Mouse (Mus musculus): Measurements from ENCODE around the gene Acta2. TPM values are rescaled to one million over a fixed set of nuclear protein-coding genes. Genes with fewer than 3 reads are reported as not detected.

Acta2 gene
- polyA plus RNA-seq, 1 experiment = not detected

DNA sequence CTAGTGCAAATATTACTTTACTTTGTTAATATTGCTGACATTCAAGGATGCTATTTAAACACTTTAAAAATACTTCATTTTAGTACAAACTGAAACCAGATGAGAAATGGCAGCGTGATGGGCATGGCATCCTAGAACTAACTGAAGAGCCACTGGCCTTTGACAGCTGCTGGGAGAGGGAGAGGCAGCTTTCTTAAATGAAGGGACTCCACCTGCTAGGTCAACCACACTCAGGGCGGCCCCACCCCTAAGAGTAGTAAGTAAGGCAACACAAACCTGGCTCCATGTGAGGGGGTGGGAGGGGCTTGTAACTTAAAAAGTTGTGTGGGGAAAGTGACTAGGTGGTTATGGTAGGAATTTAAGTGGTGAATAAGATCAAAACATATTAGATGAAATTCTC is 52.7 kb downstream of the Acta2 start:
- Histone ChIP-seq H3K4me3 (replicated peaks) (no peak overlapping the region), H3K36me3 (ENCODE audit: control insufficient read depth) (no peaks in the 10 kb centered on the region), H3K4me1 (ENCODE audit: control insufficient read depth) (no peaks in the 10 kb centered on the region), H3K27me3 (ENCODE audit: control insufficient read depth) (no peaks in the 10 kb centered on the region), H3K9me3 (ENCODE audit: control insufficient read depth, low read length) (no peaks in the 10 kb centered on the region)
- TF ChIP-seq GATA1 (IDR thresholded peaks at IDR 0.05; ENCODE audit: low read length) (no peak), TAL1 (IDR thresholded peaks at IDR 0.05; ENCODE audit: low read length) (no peak)

DNA sequence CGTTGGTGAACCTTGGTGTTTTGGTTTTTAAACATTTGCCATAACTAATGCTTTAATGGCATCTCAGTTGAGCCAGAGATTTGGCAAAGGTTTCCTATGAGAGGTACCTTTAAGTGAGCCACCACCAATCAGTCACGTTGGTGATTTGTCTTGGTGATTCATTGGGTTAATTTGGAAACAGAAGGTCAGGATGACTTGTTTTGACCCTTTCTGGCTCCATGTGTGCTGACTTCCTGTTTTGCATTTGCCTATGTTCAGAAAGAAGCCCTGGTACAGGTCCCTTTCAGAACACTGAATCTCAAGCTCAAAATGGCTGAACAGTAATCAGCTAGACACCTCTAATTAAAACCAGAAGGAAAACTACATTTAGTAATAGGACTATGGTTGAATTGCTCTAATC is 55.9 kb downstream of the Acta2 start:
- Histone ChIP-seq H3K9me3 (ENCODE audit: control insufficient read depth, low read length) (no peaks in the 10 kb centered on the region), H3K4me1 (ENCODE audit: control insufficient read depth) (no peaks in the 10 kb centered on the region), H3K36me3 (ENCODE audit: control insufficient read depth) (no peaks in the 10 kb centered on the region), H3K27me3 (ENCODE audit: control insufficient read depth) (no peaks in the 10 kb centered on the region), H3K4me3 (replicated peaks) (no peak overlapping the region)
- TF ChIP-seq GATA1 (IDR thresholded peaks at IDR 0.05; ENCODE audit: low read length) (no peak), TAL1 (IDR thresholded peaks at IDR 0.05; ENCODE audit: low read length) (no peak)

DNA sequence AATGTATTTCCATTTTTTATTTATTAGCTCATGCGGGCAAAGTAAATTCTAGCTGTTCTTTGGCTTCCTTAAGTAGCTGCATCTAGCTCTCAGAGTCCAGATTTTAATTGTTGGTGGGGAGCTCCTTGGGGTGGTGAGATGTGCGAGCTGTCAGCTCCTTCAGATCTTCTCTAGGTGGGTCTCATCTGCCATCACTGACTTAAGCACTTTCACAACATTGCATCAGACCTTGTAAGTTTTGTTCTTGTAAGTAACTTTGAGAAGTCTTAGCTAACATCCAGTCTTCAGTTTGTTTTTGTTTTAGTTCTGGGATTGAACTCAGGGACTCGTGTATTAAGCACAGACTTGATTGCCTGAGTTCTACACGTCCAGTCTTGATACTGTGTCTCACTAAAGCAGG is 56.5 kb downstream of the Acta2 start:
- Histone ChIP-seq H3K4me3 (replicated peaks) (no peak overlapping the region), H3K9me3 (ENCODE audit: control insufficient read depth, low read length) (no peaks in the 10 kb centered on the region)

DNA sequence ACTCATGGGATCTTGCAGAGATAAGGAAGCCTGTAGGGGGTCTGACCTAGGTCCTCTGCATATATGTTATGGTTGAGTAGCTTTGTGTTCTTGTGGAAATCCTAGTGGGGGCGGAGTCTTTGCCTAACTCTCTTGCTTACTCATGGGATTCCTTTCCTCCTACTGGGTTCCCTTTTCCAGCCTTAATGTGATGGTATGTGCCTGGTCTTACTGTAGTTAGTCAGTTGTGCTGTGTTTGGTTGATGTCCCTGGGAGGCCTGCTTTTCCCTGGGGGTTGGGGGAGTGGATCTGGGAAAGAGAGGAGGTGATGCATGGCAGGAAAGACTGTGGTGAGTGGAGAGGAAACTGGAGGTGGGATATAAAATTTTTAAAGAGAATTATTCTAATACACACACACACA is 57.3 kb downstream of the Acta2 start:
- no peaks in the 10 kb centered on the region for H3K27me3 ChIP-seq (ENCODE audit: control insufficient read depth)
- H3K9me3 ChIP-seq (ENCODE audit: control insufficient read depth, low read length) = no peaks in the 10 kb centered on the region
- no peaks in the 10 kb centered on the region for H3K36me3 ChIP-seq (ENCODE audit: control insufficient read depth)
- no peaks in the 10 kb centered on the region for H3K4me1 ChIP-seq (ENCODE audit: control insufficient read depth)
- no peak overlapping the region for H3K4me3 ChIP-seq (replicated peaks)
- TF ChIP-seq GATA1 (IDR thresholded peaks at IDR 0.05; ENCODE audit: low read length) (no peak), TAL1 (IDR thresholded peaks at IDR 0.05; ENCODE audit: low read length) (no peak)

More for the DNA sequence above, 56.5 kb downstream of the Acta2 start:
- TF ChIP-seq GATA1 (IDR thresholded peaks at IDR 0.05; ENCODE audit: low read length) (no peak), TAL1 (IDR thresholded peaks at IDR 0.05; ENCODE audit: low read length) (no peak)
- no peaks in the 10 kb centered on the region for H3K4me1 ChIP-seq (ENCODE audit: control insufficient read depth)
- H3K27me3 ChIP-seq (ENCODE audit: control insufficient read depth) = no peaks in the 10 kb centered on the region
- no peaks in the 10 kb centered on the region for H3K36me3 ChIP-seq (ENCODE audit: control insufficient read depth)

DNA sequence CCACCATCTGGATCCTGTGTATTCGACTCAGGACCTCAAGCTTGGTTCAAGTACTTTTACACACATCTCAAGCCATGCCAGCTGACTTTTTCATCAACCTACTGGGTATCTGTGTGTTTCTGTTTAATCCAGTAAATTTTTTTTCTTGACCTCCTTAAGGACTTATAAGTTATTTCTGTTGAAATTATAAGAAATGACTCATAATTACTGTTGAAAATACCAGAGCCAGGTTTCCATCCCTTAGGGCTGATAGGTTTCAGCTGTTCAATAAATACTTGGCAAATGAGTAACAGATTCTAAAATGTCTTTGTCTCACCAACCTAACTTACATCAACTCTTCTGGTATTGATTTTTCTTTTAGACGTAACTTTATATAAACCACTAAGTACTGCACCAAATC is 60.4 kb downstream of the Acta2 start:
- no peaks in the 10 kb centered on the region for H3K36me3 ChIP-seq (ENCODE audit: control insufficient read depth)
- TF ChIP-seq GATA1 (IDR thresholded peaks at IDR 0.05; ENCODE audit: low read length) = no peak
- TF ChIP-seq TAL1 (IDR thresholded peaks at IDR 0.05; ENCODE audit: low read length) = no peak
- peaks cover 12% of the 10 kb centered on the region for H3K27me3 ChIP-seq (ENCODE audit: control insufficient read depth)
- H3K9me3 ChIP-seq (ENCODE audit: control insufficient read depth, low read length) = no peaks in the 10 kb centered on the region
- H3K4me1 ChIP-seq (ENCODE audit: control insufficient read depth) = peaks cover 11% of the 10 kb centered on the region
- no peak overlapping the region for H3K4me3 ChIP-seq (replicated peaks)

DNA sequence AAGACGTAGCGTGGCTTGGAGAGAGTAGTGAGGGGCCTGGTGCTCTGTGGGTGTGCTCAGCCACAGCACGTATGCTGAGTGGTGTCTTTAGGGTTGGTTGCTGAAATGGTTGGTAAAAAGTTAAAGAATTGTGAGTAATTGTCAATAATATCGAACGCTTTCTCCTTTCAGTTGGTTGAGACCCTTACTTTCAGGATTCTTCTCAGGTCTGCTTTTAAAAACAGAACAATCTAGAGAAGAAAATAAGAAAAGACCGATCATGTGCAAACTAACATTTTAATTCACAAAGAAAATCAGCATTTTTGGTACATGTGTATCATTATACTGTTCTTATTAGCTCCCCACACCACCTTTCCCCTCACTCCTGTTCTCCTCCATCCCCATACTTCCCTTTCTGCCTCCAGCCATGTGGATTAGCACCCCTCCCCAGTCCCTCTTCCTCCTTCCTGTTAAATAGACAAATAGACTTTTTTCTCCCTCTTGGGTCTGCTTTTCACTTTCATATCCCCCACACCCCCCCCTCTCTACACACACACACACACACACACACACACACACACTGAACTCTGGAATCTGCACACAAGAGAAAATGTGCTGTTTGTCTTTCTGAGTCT is 61.2 kb downstream of the Acta2 start:
- Histone ChIP-seq H3K4me3 (replicated peaks) (no peak overlapping the region), H3K36me3 (ENCODE audit: control insufficient read depth) (no peaks in the 10 kb centered on the region), H3K9me3 (ENCODE audit: control insufficient read depth, low read length) (no peaks in the 10 kb centered on the region), H3K4me1 (ENCODE audit: control insufficient read depth) (peaks cover 11% of the 10 kb centered on the region), H3K27me3 (ENCODE audit: control insufficient read depth) (peaks cover 12% of the 10 kb centered on the region)
- TF ChIP-seq GATA1 (IDR thresholded peaks at IDR 0.05; ENCODE audit: low read length) (no peak), TAL1 (IDR thresholded peaks at IDR 0.05; ENCODE audit: low read length) (no peak)

DNA sequence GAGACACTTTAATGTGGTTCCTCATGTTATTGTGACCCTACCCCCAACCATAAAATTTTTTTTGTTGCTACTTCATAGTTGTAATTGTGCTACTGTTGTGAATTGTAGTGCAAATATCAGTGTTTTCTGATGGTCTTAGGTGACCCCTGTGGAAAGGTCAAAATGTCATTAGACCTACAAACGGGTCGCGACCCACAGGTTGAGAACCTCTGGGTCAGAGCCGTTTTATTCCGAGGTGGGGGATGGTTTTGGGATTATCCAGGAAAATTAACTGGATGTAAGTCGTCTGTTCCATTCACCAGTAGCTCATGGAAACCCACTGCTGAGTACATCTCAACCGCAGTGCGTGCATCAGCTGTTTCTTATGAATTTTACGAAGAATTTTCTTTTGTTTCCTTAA is 61.7 kb downstream of the Acta2 start:
- peaks cover 11% of the 10 kb centered on the region for H3K4me1 ChIP-seq (ENCODE audit: control insufficient read depth)
- H3K36me3 ChIP-seq (ENCODE audit: control insufficient read depth) = no peaks in the 10 kb centered on the region
- H3K4me3 ChIP-seq (replicated peaks) = peak overlapping the region; percentile 64

DNA sequence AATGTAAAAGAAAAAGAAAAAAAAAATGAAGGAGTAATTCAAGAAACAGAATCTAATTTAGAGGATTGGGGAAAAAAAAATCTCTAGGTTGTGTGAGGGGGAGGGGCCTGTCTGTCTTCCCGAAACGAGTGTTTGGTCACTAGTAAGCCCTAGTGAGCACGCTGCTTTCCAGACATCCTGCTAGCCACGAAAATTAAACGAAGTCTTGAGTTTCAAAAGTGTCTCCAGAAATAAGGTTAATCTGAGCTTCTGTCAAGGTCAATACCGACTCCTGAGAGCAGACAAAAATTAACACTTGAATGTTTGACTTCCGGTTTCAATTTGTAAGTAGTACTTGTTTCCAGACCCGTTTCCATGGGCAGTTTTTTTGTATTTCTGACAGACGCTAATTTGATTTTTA is 62.2 kb downstream of the Acta2 start:
- H3K36me3 ChIP-seq (ENCODE audit: control insufficient read depth) = no peaks in the 10 kb centered on the region
- H3K9me3 ChIP-seq (ENCODE audit: control insufficient read depth, low read length) = no peaks in the 10 kb centered on the region
- peak overlapping the region; percentile 64 for H3K4me3 ChIP-seq (replicated peaks)
- H3K4me1 ChIP-seq (ENCODE audit: control insufficient read depth) = peaks cover 11% of the 10 kb centered on the region
- TF ChIP-seq GATA1 (IDR thresholded peaks at IDR 0.05; ENCODE audit: low read length) = no peak
- no peak for TF ChIP-seq TAL1 (IDR thresholded peaks at IDR 0.05; ENCODE audit: low read length)
- H3K27me3 ChIP-seq (ENCODE audit: control insufficient read depth) = peaks cover 12% of the 10 kb centered on the region

More for the DNA sequence above, 61.7 kb downstream of the Acta2 start:
- Histone ChIP-seq H3K27me3 (ENCODE audit: control insufficient read depth) (peaks cover 12% of the 10 kb centered on the region), H3K9me3 (ENCODE audit: control insufficient read depth, low read length) (no peaks in the 10 kb centered on the region)
- TF ChIP-seq TAL1 (IDR thresholded peaks at IDR 0.05; ENCODE audit: low read length) (no peak), GATA1 (IDR thresholded peaks at IDR 0.05; ENCODE audit: low read length) (no peak)

DNA sequence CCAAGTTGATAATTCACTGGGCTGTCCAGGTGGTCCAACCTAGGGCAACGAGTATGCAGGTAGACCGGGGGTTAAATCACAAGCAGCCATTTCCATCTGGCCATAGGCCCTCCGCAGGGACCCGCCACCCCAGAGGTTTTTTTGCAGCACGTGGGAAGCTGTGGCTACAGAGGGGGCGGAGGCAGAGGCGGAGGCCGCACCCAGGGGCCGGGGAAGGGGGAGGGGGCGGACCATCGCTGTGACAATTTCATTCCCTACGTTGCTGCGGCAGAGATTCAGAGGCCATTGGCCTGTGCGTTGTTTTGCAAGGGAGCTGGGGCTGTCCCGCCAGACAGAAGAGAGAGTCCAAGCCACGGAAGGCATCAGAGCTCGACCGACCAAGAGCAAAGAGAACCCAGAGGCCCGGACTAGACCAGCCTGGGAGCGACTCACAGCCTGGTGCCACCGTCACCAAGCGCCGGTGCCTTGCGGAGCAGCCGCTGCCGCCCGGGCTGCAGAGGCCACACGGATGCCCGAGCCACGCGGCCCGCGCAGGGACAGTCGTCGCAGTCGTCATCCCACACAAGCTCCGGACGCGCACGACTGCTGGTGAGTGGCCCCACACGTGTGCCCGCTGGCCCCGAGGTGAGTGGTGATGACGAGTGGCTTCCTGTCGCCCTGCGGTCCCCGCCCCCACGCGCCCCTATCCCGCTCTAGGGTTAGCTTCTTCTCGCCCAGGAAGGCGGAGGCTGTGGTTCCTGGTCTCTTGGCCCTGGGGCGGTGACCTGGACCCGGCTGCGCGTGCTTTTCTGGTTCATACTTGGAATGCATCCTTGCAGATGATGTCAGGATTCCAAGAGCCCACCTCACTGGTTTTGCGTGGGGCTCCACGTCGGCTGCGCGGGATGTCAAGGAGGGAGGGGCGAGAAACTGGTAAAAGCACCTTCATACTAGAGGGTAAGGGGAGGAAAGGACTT is 63.1 kb downstream of the Acta2 start, which contains the start of gene Stambpl1:
Gene Stambpl1, plus strand, starts transcription at position 222 of the 956 bp plus-strand sequence.
- peaks cover 12% of the 10 kb centered on the region for H3K27me3 ChIP-seq (ENCODE audit: control insufficient read depth)
- no peaks in the 10 kb centered on the region for H3K9me3 ChIP-seq (ENCODE audit: control insufficient read depth, low read length)
- H3K4me1 ChIP-seq (ENCODE audit: control insufficient read depth) = peaks cover 11% of the 10 kb centered on the region
- TF ChIP-seq GATA1 (IDR thresholded peaks at IDR 0.05; ENCODE audit: low read length) = no peak
- no peak for TF ChIP-seq TAL1 (IDR thresholded peaks at IDR 0.05; ENCODE audit: low read length)
- H3K4me3 ChIP-seq (replicated peaks) = peak within 1 kb of the TSS; percentile 64
- H3K36me3 ChIP-seq (ENCODE audit: control insufficient read depth) = no peaks in the 10 kb centered on the region

All from erythroblast, embryonic 14.5 days (primary cell).